Mouse (Mus musculus) retina, adult 2 months (tissue): ENCODE data around the gene Slc16a8.
"Not testable (repeated sequence)": the region's sequence is repeated elsewhere in the genome, so short reads cannot be mapped to it uniquely, and the experiment has no call there.

Experiments
- DNase-seq: peaks from one replicate; pipeline ENCODE4 v3.0.0-alpha.2; 2012; ENCODE audit warnings: low read depth, low spot score

The Slc16a8 gene

DNA sequence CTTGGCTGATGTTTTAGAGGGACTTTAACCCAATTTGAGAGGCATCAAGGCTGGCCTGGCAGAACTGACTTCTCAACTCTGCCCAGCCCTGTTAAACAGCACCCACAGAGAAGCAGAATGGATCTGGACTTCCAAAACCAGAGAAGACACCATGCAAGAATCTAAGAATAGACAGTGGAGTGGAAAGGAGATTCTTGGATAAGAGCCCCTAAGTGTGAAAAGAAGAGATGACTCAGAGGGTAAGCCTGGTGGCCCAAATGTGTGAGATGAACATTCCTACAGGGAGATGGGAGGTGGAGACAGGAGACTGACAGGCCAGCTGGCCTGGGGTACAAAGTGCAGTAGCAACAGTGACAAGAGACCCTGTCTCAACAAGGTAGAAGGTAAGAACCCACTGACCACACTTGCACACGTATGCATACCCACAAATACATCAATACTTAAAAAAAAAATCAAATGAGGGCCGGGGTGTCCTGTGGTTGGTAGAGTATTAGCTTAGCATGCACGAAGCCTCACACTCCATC, 8.3 kb upstream of the Slc16a8 start:
- no peak for DNase-seq

DNA sequence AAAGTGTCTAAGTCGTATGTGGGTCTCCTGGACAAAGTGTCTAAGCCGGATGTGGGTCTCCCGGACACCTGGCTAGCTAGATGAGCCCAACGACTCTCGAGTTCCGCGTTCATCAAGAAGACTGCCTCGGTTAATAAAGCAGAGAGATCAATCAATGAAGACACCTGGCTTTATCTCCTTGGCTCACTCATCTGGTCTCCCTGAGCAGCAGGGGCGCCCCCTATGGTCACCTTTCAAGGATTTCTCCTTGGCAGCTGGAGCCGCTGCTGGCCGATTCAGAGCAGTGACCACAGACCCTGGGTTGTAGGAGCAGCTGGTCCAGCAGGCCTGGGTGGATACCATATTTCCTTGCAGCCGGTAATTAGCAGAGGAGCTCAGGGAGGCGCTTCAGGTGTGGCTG, 7.8 kb upstream of the Slc16a8 start:
- DNase-seq = no peak

DNA sequence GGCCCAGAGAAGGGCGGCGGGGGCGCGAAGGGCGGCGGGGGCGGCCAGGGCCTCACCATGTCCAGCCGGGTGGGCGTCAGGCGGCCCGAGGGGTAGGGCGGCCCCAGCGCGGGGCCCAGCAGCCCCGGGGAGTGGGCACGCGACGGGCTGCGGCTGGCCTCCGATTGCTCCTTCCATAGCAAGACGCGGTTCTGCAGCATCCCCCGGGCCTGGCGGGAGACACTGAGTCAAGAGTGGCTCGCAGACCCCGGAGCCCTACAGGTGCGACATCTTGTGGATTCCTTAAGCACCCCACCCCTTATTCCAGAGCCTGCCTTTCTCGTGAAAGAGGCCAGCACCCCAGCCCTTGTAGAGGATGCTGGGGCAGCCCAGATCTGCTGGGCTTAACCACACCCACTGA, 7.2 kb upstream of the Slc16a8 start:
- no peak for DNase-seq

DNA sequence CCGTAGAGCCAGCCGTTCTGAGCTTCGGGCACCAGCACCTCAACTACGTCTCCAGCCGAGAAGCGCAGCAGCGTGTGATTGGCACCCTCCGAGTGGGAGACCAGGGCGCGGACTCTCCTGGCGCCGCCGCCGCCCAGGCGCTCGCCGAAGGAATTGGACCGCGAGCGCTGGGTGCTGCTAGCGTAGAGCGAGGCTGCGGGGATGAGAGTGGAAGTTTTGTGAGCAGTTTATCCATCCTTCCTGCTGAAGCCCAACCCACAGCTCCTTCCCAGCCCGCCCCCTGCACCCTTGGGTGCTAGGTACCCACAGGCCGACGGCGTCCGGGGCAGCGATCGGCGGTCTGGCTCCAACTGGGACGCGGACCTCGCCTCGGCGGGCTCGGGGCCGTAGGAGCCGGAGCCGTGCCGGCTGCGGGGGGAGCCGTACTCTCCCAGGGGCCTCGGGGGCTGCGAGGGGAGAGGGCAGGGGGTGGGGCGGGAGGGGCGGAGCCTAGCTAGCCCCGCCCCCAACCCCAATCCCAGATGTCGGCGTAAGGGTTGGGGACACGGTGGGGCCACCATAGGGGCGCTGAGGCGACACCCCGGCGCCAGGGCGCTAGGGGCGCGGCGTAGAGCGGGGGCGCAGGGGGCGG, 6.6 kb upstream of the Slc16a8 start:
- no peak for DNase-seq

DNA sequence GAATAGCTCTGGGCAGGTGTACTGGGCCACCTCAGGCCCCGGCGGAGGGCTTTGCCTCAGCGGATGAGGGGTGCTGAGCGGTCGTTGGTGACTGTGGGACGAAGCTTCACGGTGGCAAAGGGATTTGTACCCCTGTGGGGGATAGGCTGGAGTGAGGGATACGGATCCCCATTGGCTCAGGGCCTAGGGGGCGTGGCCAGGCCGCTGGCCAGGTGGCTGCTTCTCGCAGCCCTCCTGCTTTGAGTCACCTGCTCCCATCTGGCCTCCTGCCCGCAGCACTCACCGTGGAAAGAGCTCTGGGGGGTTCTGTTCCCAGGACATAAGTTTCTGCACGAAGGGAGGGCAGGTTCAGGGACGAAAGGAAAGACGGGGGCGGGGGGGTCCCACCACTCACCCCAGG, 4.0 kb upstream of the Slc16a8 start:
- no peak for DNase-seq

DNA sequence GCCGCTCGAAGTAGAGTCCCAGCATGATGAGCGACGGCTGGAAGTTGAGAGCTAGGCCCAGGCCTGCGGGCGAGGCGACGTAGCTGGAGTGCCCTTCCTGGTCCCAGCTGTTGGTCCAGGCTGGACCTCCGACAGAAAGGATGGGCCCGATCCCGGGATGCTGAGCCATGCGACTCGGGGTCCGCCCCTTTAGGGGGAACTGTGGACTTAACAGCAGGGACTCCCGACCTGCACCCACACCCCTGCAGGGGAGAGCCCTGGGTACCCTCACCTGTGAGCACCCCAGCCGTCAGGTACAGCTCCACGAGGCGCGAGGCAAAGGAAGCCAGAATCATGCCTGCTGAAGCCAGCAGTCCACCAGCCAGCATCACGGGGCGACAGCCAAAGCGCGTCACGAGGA, 2.0 kb downstream of the Slc16a8 start:
- no peak for DNase-seq

DNA sequence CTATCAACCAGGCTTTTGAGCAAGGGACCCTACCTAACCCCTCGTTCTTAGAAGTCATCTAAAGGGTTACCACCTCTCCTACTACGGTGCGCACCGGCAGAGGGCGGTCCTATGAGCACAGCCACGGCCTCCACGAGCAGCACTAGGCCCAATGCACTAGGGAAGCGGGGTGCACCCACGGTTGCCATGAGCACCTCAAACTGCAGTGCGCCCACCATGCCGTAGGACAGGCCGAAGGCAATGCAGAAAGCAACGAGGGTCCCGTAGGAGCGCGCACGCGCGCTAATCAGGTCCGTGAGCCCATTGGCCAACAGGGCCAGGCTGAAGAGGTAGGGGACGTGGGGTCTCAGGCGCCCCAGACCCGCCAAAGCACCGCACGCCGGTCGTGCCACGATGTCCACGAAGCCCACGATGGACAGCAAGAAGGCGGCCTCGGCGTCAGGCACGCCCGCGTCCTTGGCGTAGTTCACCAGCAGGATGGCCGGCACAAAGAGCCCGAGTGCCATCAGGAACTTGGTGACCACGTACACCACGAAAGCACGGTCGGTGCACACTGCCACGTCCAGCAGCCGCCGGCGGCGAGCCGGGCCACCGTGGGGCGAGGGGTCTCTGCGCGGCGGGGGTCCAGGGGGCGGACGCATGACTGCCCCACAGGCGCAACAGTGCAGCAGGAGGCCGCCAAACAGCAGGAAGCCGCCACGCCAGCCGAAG, 2.6 kb downstream of the Slc16a8 start:
- no peak for DNase-seq

DNA sequence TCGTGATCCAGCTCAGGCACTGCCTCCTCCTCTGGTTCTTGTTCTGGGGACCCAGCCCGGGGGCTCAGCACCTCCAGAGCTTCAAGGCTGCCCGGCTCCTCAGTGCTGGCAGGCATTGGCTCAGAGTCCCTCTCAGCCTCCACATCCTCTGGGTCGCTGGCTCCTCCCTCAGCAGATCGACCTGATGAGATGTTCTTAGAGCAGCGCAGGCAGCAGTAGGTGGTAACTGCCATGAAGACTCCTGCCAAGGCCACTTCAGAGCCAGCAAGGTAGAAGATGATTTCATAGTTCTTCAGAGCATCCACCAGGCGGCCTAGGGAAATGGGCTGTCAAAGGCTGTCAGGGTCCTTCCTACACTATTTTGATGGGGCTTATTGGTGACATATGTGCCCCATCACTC, 3.4 kb downstream of the Slc16a8 start:
- DNase-seq = no peak

DNA sequence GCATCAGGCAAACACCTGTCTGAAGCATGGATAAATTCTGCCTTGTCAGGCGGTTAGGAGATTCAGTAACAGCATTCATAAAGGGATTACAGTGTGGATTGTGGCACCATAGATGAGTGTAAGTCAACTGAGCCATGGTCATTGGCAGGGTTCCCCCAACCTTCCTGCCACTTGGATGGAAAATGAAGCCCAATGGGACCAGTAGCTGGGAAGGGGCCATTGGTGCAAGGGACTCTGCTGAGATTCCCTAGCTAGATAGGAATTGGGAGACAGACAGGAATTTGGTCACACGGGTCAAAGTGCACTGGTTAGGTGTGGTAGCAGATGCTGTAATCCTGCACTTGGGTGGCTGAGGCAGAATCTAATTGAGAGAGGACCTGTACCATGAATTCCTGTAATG, 4.3 kb downstream of the Slc16a8 start:
- DNase-seq = no peak

DNA sequence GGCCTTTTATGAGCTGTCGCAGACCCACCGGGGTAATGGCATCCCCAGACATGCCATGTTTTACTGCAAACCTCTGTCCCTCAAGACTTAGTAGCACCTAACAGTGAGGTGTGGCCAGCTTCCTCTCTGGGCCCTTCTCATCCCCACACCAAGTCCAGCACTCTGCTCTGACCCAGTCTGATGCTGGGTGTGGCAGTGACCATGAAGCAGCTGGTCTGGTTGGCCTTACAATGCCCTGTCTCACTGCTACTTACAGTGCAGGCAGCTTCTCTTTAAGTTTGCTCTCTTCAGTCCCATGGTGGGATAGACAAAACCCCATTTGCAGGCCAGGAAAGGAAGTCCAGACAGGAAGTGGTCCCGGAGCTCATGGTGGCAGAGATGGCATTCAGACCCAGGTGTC, 9.2 kb downstream of the Slc16a8 start:
- DNase-seq = no peak

DNA sequence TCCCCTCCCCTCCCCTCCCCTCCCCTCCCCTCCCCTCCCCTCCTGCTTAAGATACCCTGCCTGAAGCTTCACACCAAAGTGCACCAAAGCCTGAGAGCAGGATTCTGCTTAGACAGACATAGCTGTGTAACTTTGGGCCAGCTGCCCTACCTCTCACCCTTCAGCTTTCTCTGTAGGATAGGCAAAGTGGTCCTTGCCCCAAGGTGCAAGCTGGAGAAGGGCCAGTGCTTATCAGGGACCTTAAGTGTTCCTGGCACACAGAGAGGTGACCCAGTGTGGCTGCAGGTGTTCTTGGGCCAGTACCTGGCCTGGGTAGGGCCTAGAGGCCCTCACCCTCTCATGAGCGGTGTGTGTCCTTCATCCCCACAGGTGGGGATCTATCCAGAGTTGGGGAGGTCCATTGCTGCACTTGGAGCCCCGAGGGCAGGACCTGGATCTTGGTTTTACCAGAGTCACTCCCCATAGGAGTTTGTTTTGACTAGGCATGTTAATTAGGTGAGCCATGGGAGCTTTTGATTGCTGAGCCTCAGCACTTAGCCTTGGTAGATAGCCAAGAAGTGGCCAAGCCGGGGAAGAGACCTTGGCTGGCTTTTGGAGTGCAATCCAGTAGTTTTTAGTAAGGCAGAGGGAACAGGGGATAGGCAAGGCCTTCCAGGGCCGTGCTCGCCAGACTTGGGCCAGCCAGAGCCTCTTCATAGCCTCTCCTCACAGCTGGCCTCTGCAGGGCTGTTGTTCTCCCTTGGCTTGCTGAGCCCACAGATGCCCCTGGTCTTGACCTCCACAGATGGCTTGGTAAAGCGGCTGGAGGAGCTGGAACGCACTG, 10.3 kb downstream of the Slc16a8 start:
- no peak for DNase-seq

DNA sequence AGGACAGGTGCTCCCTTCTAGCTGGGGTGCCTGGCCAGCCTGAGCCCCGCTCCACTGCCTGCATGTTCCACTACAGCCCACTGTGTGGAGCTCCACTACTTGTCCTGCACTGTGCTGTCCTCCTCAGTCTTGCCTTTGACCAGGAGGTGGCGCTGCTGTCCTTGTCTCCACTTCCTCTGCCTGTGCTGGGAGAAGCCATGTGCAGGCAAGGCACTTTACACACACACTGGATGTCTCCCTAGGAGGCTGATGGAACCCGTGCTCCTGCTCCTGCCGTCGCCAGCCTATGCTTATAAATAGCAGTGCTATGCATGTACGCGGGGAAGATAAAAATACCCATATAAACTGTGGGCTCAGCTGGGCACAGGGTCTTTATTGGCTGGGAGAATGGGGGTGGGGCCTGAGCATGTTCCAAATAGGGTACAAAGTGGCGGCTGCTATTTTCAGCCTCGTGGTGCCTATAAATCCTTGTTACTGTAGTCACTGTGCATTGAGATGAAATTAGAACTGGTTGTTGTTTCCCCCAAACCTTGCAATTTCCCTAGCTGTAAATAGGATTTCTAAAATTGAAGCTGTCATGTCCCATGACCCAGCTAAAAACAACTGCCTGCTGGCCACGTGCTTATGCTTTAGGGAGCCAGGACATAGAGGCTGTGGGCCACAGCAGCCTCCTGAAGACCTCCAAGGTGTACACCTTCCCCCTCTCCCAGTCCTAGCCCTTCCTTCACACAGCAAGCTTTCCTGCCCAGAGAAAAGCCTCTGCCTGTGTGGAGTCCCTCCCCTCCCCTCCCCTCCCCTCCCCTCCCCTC, 11.1 kb downstream of the Slc16a8 start:
- peak; percentile 80 for DNase-seq

DNA sequence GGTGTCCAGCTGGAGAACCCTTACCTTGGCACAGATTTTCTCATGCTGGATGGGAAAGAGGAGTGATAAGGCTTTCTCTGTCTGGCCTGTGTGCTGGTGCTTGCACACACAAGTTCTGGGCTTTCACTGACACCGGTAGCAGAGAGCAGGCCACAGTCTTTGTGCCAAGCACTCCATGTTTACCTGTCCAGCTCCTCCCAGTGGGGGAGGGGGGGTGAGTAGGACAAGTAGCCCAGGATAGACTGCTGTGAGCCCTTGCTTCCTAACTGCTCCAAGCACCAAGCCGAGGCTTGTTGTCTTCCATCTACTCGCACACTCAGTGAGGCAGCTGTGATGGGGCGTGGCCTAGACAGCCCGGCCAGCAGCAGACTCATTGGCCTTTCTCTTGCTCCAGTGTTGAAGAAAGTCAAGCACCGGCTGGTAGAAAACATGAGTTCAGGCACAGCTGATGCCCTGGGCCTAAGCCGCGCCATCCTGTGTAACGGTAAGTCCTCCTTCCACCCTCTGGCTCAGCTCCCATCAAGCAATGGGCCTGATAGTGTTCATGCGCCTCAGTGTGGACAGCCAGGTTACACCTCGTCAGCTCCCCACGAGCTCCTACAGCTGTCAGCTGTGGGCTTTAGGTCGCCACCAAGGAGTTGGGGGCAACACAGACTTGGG, 11.9 kb downstream of the Slc16a8 start:
- no peak for DNase-seq

DNA sequence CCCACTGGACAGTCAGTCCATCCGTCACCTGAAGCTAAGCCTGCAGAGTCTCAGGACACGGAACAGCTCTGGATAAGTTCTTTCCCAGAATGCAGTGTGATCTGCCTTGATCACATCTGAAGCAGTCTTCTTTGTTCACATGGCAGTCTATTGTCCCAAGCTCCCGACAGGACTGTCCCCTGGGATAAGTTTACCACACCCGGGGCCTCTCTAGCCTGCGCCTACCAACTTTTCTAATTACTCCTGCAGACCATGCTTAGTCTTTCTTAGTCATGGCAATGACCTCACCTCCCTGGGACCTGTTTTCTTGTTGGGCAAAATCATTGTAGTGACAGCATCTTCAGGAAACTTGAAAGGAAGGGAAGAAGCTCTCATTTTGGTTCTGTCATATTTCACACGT, 16.5 kb downstream of the Slc16a8 start:
- no peak for DNase-seq

DNA sequence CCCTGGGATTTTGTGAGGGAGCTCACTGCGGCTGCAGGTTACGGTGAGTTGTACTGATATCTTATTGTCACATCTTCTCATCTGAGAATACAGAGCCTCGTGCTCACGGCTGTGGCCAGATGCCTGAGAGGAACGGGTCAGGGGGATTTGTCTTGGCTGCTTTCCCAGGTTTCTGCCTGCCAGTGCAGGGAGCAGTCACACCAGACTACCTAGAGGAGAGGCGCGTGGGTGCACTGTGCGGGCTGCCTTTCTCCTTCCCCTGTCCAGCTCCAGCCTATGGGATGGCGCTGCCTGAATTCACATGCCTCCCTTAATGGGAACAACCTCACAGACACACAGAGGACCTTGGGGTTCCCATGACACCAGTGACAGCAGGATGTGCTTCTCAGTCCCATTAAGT, 19.3 kb downstream of the Slc16a8 start:
- no peak for DNase-seq

DNA sequence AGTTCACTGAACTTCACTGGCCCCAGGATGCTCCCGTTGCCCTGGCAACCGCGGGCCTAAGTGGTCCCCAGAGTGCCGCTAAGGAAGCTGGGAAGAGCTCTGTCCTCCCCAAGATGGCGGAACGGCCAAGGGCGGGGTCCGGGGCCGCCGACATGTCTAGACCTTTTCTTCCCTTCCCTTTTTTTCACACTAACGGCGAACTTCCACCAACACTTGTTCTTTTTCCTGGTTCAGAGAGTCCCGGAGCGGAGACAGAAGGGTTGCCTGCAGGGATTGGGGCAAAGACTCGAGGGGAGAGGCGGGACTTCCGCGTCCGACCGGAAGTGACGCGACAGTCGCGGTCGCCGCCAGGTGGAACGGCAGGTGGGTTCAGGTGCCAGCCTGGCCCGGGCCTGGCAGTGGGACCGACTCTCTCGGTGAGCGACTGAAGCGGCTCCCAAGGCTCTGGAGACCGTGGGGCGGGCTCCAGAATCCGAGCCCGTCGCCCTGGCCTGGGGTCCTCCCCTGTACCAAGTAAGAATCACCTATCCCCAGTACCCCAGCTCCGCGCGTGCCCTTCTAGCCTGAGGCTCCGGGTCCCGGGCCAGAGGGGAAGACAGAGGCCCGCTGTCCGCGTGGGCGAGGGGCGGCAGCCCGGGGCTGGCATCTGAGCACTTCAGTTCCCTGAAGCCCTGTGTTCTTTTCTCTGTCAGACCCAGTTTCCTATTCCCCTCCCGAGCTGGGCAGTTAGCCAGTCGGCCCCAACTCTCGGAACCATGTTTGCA, 25.3 kb downstream of the Slc16a8 start, which contains the start of the genes Pick1 and Gm49486:
TSS of gene Pick1 (plus strand) at position 116 of the 764 bp plus-strand sequence.
TSS of gene Gm49486 (plus strand) at position 334 of the 764 bp plus-strand sequence.
- DNase-seq = peak; percentile 73

DNA sequence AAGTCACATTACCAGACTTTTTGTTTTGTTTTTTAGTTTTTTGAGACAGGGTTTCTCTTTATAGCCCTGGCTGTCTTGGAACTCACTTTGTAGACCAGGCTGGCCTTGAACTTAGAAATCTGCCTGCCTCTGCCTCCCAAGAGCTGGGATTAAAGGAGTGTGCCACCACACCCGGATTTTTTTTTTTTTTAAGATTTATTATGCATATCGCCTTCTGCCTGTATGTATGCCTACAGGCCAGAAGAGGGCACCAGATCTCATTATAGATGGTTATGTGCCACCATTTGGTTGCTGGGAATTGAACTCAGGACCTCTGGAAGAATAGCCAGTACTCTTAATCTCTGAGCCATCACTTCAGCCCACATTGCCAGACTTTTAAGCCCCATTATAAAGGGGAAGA, 28.8 kb downstream of the Slc16a8 start:
- DNase-seq = not testable (repeated sequence)

DNA sequence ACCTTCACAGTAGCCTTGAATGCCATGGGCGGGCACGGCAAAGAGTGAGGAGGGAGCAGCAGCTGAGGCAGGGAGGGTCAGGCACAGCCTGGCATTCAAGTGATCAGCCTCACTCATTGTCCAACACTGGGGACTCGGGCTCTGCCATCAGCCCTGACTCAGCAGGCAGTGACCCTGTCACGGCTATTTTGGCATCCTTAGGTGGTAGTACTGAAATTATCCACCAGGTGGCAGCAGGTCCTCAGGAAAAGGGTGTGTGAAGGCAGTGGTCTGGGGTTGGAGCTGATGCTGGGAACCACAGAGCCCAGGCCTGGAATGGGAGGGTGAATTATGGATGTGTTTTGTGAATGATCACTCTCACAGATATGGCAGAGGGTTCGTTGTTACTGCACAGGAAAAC, 29.9 kb downstream of the Slc16a8 start:
- peak; percentile 69 for DNase-seq

DNA sequence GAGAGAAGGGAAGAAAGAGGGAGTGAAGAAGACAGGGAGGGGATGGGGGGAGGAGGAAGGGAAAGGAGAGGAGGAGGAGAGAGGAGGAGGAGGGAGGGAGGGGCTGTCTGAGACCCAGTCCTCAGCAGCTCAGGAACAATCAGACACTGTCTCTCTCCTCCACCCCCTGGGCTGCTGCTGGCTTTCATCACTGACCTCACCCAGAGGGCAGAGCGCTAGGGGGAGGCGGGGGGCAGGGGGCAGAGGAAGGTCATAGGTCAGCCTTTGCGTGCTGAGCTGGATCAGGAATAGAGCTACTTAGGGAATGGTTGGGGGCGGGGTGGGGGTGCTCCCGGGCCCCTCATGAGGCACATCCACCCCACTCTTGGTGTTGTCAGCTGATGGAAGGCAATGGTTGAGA, 30.9 kb downstream of the Slc16a8 start:
- DNase-seq = no peak

DNA sequence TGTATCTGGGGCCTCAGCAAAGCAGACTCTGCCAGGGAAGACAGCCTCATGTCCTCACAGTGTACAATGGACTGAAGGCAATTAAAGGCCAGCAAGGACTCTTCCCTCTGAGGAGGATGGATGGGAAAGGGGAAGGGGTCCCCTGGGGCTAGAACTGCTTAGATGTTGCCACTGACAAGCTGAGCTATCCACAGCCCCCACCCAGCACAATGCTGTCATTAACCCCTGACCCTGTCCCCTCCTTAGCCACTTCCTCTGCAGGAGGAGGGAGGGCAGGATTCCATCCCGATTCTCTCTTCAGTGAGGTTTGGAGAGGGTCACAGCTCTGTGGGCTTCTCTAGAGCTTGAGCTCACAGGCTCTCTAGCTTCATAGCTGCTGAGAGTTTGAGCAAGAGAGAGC, 35.0 kb downstream of the Slc16a8 start:
- no peak for DNase-seq
